Comparison of ENCODE assay signal across 13 mouse cellular contexts in genomic region chr3:60819684-60820281, GRCm38 (mm10).
DNase-seq lines count a peak whose midpoint lies in the region; ATAC-seq and TF ChIP-seq lines count a peak whose summit lies in the region.
"Had no signal": no experiment of that assay in that cellular context is flagged by ENCODE, and none has a peak within 500 bp of the region (broad histone marks: within the 10 kb centered on the region; RNA-seq: fewer than 3 reads in every experiment).

No protein-coding gene starts in this region.

- H3K4me2 ChIP-seq in forebrain, embryonic 11.5 days (ENCODE audit: low read depth, low read length, severe bottlenecking) = no peak overlapping the region
- no peak overlapping the region for H3K4me2 ChIP-seq in forebrain, embryonic 16.5 days (ENCODE audit: low read length)
- H3K4me2 ChIP-seq: embryonic facial prominence, embryonic 15.5 days had no signal

- no peaks in the 10 kb centered on the region for H3K27me3 ChIP-seq in forebrain, embryonic 11.5 days (ENCODE audit: control insufficient read depth, insufficient read depth, low read length)
- no peaks in the 10 kb centered on the region for H3K27me3 ChIP-seq in forebrain, embryonic 16.5 days (replicated peaks; ENCODE audit: control insufficient read depth, insufficient read depth, low read length)
- H3K27me3 ChIP-seq in MEL (ENCODE audit: control insufficient read depth in 1 of 2, insufficient read depth in 2 of 2, low read length in 2 of 2) = no peaks in the 10 kb centered on the region
- H3K27me3 ChIP-seq in kidney, adult 2 months (replicated peaks; ENCODE audit: control insufficient read depth, insufficient read depth, low read length) = no peaks in the 10 kb centered on the region
- H3K27me3 ChIP-seq: embryonic facial prominence, embryonic 15.5 days had no signal

- no peaks in the 10 kb centered on the region for H3K9me3 ChIP-seq in forebrain, embryonic 11.5 days (ENCODE audit: control insufficient read depth, low read length)
- no peaks in the 10 kb centered on the region for H3K9me3 ChIP-seq in forebrain, embryonic 16.5 days (ENCODE audit: control insufficient read depth, low read length)
- H3K9me3 ChIP-seq in MEL (replicated peaks; ENCODE audit: insufficient read depth, low read length) = no peaks in the 10 kb centered on the region
- H3K9me3 ChIP-seq: embryonic facial prominence, embryonic 15.5 days had no signal

- H3K4me3 ChIP-seq in forebrain, embryonic 11.5 days (ENCODE audit: low read depth, low read length) = no peak overlapping the region
- H3K4me3 ChIP-seq in forebrain, embryonic 16.5 days (replicated peaks; ENCODE audit: low read length) = no peak overlapping the region
- H3K4me3 ChIP-seq in MEL (ENCODE audit: control insufficient read depth in 1 of 2, insufficient read depth in 1 of 2, low read depth in 2 of 2, low read length in 2 of 2) = no peak overlapping the region; a peak in 1 of 4 replicates
- H3K4me3 ChIP-seq in kidney, adult 2 months (ENCODE audit: insufficient read depth, low read depth, low read length) = no peak overlapping the region
- H3K4me3 ChIP-seq: embryonic facial prominence, embryonic 15.5 days had no signal

- no peak for TF ChIP-seq CTCF in MEL (IDR thresholded peaks at IDR 0.05 in 2 of 3, conservative IDR thresholded peaks at IDR 0.05 in 1 of 3; ENCODE audit: control insufficient read depth in 1 of 3, insufficient read depth in 1 of 3, low read depth in 2 of 3, low read length in 3 of 3, poor library complexity in 1 of 3, severe bottlenecking in 1 of 3)
- TF ChIP-seq CTCF in kidney, adult 2 months (conservative IDR thresholded peaks at IDR 0.05; ENCODE audit: insufficient read depth, insufficient read length, low read depth, low read length) = no peak

- no peaks in the 10 kb centered on the region for H3K36me3 ChIP-seq in forebrain, embryonic 11.5 days (ENCODE audit: control insufficient read depth, insufficient read depth, low read length)
- no peaks in the 10 kb centered on the region for H3K36me3 ChIP-seq in forebrain, embryonic 16.5 days (ENCODE audit: control insufficient read depth, insufficient read depth)
- peaks cover 0 to 42% of the 10 kb centered on the region in 2 experiments; a peak in 2 of 4 replicates for H3K36me3 ChIP-seq in MEL (ENCODE audit: control insufficient read depth in 1 of 2, insufficient read depth in 2 of 2, low read length in 2 of 2)
- H3K36me3 ChIP-seq in kidney, adult 2 months (ENCODE audit: control insufficient read depth, insufficient read depth, low read length) = no peaks in the 10 kb centered on the region
- H3K36me3 ChIP-seq: embryonic facial prominence, embryonic 15.5 days had no signal

- H3K9ac ChIP-seq in forebrain, embryonic 11.5 days (ENCODE audit: low read length) = no peak overlapping the region
- H3K9ac ChIP-seq in forebrain, embryonic 16.5 days (replicated peaks; ENCODE audit: low read depth, low read length) = no peak overlapping the region
- peak overlapping the region; percentile 41 for H3K9ac ChIP-seq in MEL (ENCODE audit: control insufficient read depth, low read depth, low read length, poor library complexity, severe bottlenecking)
- H3K9ac ChIP-seq: embryonic facial prominence, embryonic 15.5 days had no signal

- peak in 1 of 2 experiments; percentile 37; a peak in 1 of 4 replicates for TF ChIP-seq POLR2A in MEL (IDR thresholded peaks at IDR 0.05; ENCODE audit: control insufficient read depth in 1 of 2, insufficient read depth in 1 of 2, low read depth in 1 of 2, low read length in 2 of 2, poor library complexity in 1 of 2)
- no peak for TF ChIP-seq POLR2A in kidney, adult 2 months (IDR thresholded peaks at IDR 0.05; ENCODE audit: low read depth, low read length)

- ATAC-seq in forebrain, embryonic 11.5 days (replicated peaks; ENCODE audit: low FRiP score) = no peak
- no peak for ATAC-seq in forebrain, embryonic 16.5 days
- peak; percentile 62 for ATAC-seq in inflammation-experienced regulatory T-cells, adult 6 months
- peak; percentile 91 for ATAC-seq in megakaryocyte progenitor cell, adult 5-6 weeks (replicated peaks; ENCODE audit: poor library complexity)
- ATAC-seq in cerebellum, adult (ENCODE audit: insufficient number of reproducible peaks, low FRiP score, low TSS enrichment) = no peak
- ATAC-seq: Patski had no signal

- no peak for DNase-seq in forebrain, embryonic 11.5 days (ENCODE audit: low spot score)
- peak; percentile 95 for DNase-seq in MEL (ENCODE audit: low read depth, low spot score)
- DNase-seq in kidney, adult 2 months = no peak
- no peak for DNase-seq in testis, postnatal 14 days (ENCODE audit: low spot score)
- DNase-seq: adrenal gland, postnatal 14 days; cerebellum, postnatal 10 days had no signal

- 0 out of 2 replicates have a peak overlapping the region, but pooled peaks have one; percentile 18 for H3K27ac ChIP-seq in forebrain, embryonic 11.5 days (ENCODE audit: low read depth, low read length)
- H3K27ac ChIP-seq in forebrain, embryonic 16.5 days (ENCODE audit: low read length) = no peak overlapping the region
- peak overlapping the region; percentile 99 for H3K27ac ChIP-seq in MEL (ENCODE audit: control insufficient read depth, low read depth, low read length)
- H3K27ac ChIP-seq in kidney, adult 2 months (ENCODE audit: insufficient read depth, low read depth, low read length) = no peak overlapping the region
- H3K27ac ChIP-seq: embryonic facial prominence, embryonic 15.5 days; macrophage had no signal

- no peaks in the 10 kb centered on the region for H3K4me1 ChIP-seq in forebrain, embryonic 11.5 days (replicated peaks; ENCODE audit: control insufficient read depth, insufficient read depth, low read length)
- H3K4me1 ChIP-seq in forebrain, embryonic 16.5 days (replicated peaks; ENCODE audit: control insufficient read depth, insufficient read depth, low read length) = no peaks in the 10 kb centered on the region
- H3K4me1 ChIP-seq in MEL (ENCODE audit: control insufficient read depth in 1 of 2, insufficient read depth in 2 of 2, low read length in 2 of 2) = peaks cover 23 to 33% of the 10 kb centered on the region in 2 experiments
- H3K4me1 ChIP-seq in kidney, adult 2 months (ENCODE audit: control insufficient read depth, insufficient read depth, low read length) = no peaks in the 10 kb centered on the region
- H3K4me1 ChIP-seq: embryonic facial prominence, embryonic 15.5 days had no signal

- WGBS in forebrain, embryonic 11.5 days = 79% methylated on average over 4 of the region's 4 CpGs
- 64% methylated on average over 4 of the region's 4 CpGs for WGBS in forebrain, embryonic 16.5 days
- 65% methylated on average over 4 of the region's 4 CpGs for WGBS in kidney, adult 2 months

- TF ChIP-seq EP300 in MEL (IDR thresholded peaks at IDR 0.05; ENCODE audit: low read depth in 1 of 2, low read length in 2 of 2) = peak; percentile 92 to 93

- no peaks in the 10 kb centered on the region for H3K79me2 ChIP-seq in MEL (ENCODE audit: control insufficient read depth, insufficient read depth, low read length, poor library complexity)

- no peak; the same call in 1 of the 2 replicates for TF ChIP-seq RAD21 in MEL (IDR thresholded peaks at IDR 0.05; ENCODE audit: low read depth, low read length)

TF ChIP-seq in MEL, 35 proteins besides CTCF, POLR2A, EP300 and RAD21 (continues in another document):
- TF ChIP-seq ZC3H11A (IDR thresholded peaks at IDR 0.05; ENCODE audit: low read depth, low read length) (no peak), TBP (IDR thresholded peaks at IDR 0.05; ENCODE audit: low read depth, low read length) (0 out of 2 replicates have a peak, but pooled peaks have one; percentile 19), USF1 (IDR thresholded peaks at IDR 0.05; ENCODE audit: low read depth, low read length) (peak; percentile 94), TCF12 (IDR thresholded peaks at IDR 0.05; ENCODE audit: low read depth, low read length) (peak; percentile 93), MXI1 (IDR thresholded peaks at IDR 0.05; ENCODE audit: low read depth, low read length) (peak; percentile 100), NRF1 (IDR thresholded peaks at IDR 0.05; ENCODE audit: insufficient read depth, low read depth, low read length, poor library complexity, severe bottlenecking) (no peak), SIN3A (IDR thresholded peaks at IDR 0.05; ENCODE audit: low read length) (peak; percentile 99), MAZ (IDR thresholded peaks at IDR 0.05; ENCODE audit: low read depth, low read length) (peak; percentile 79; the same call in 1 of the 2 replicates), NELFE (IDR thresholded peaks at IDR 0.05; ENCODE audit: low read depth, low read length) (0 out of 2 replicates have a peak, but pooled peaks have one; percentile 21), MAFK (IDR thresholded peaks at IDR 0.05; ENCODE audit: borderline replicate concordance, low read depth, low read length) (peak; percentile 74), GABPA (IDR thresholded peaks at IDR 0.05; ENCODE audit: low read depth, low read length) (0 out of 2 replicates have a peak, but pooled peaks have one; percentile 45), ELF1 (IDR thresholded peaks at IDR 0.05; ENCODE audit: low read depth, low read length) (no peak), CHD2 (IDR thresholded peaks at IDR 0.05; ENCODE audit: low read length) (peak; percentile 78), TAL1 (IDR thresholded peaks at IDR 0.05; ENCODE audit: low read length) (peak; percentile 92), HCFC1 (IDR thresholded peaks at IDR 0.05; ENCODE audit: low read depth, low read length) (no peak), USF2 (IDR thresholded peaks at IDR 0.05; ENCODE audit: borderline replicate concordance in 1 of 2, insufficient read depth in 1 of 2, low read depth in 1 of 2, low read length in 2 of 2) (peak in 1 of 2 experiments; percentile 78; a peak in 2 of 4 replicates), E2F4 (IDR thresholded peaks at IDR 0.05; ENCODE audit: borderline replicate concordance, low read depth, low read length) (no peak), ETS1 (IDR thresholded peaks at IDR 0.05; ENCODE audit: low read depth, low read length) (peak; percentile 97), MYC (IDR thresholded peaks at IDR 0.05; ENCODE audit: low read depth, low read length) (peak; percentile 100), BHLHE40 (IDR thresholded peaks at IDR 0.05; ENCODE audit: borderline replicate concordance, low read depth, low read length) (peak; percentile 99), POLR2AphosphoS5 (IDR thresholded peaks at IDR 0.05; ENCODE audit: borderline replicate concordance, low read depth, low read length) (no peak), ZNF384 (IDR thresholded peaks at IDR 0.05; ENCODE audit: low read depth, low read length) (peak; percentile 95), MYB (IDR thresholded peaks at IDR 0.05; ENCODE audit: low read depth, low read length) (peak; percentile 53; the same call in 1 of the 2 replicates), JUND (IDR thresholded peaks at IDR 0.05; ENCODE audit: low read depth, low read length) (peak; percentile 66), KAT2A (conservative IDR thresholded peaks at IDR 0.05; ENCODE audit: low read depth, low read length) (0 out of 2 replicates have a peak, but pooled peaks have one; percentile 36), UBTF (IDR thresholded peaks at IDR 0.05; ENCODE audit: borderline replicate concordance, insufficient read depth, low read depth, low read length) (no peak)

Comparison
In these comparisons a context has a peak if more than half of its experiments do, and no peak if none do; other contexts are left out.
1. H3K27ac ChIP-seq: peak in forebrain, embryonic 11.5 days (single experiment) and MEL (single experiment); none in forebrain, embryonic 16.5 days (single experiment) and kidney, adult 2 months (single experiment).
2. ATAC-seq: peak in inflammation-experienced regulatory T-cells, adult 6 months (single experiment) and megakaryocyte progenitor cell, adult 5-6 weeks (single experiment); none in forebrain, embryonic 11.5 days (single experiment), forebrain, embryonic 16.5 days (single experiment) and cerebellum, adult (single experiment).